Mouse (Mus musculus) thymus, postnatal 10 days (tissue): Measurements from ENCODE around the gene Zfp280b.
"Not testable (repeated sequence)": the region's sequence is repeated elsewhere in the genome, so short reads cannot be mapped to it uniquely, and the experiment has no call there.

Experiments
- DNase-seq, 2 experiments: peaks; one replicate each; pipeline ENCODE4 v3.0.0; 2021; ENCODE audit warnings: low spot score in 2 of 2

The Zfp280b gene

DNA sequence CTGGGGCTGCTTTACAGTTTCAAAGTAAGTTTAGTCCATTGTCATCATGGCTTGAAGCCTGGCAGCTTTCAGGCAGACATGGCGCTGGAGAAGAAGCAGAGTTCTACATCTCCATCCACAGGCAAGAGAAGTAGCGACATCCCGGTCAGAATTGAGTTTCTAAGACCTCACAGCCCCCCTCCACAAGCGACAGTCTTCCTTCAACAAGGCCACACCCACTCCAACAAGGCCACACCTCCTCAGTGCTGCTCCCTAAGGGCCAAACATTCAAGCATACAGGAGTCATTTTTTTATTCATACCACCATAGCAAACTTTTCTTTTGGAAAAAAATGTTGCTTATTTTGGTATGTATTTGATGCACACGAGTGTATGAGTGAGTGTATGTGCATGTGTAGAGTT, 2.0 kb upstream of the Zfp280b start:
- no peak for DNase-seq

DNA sequence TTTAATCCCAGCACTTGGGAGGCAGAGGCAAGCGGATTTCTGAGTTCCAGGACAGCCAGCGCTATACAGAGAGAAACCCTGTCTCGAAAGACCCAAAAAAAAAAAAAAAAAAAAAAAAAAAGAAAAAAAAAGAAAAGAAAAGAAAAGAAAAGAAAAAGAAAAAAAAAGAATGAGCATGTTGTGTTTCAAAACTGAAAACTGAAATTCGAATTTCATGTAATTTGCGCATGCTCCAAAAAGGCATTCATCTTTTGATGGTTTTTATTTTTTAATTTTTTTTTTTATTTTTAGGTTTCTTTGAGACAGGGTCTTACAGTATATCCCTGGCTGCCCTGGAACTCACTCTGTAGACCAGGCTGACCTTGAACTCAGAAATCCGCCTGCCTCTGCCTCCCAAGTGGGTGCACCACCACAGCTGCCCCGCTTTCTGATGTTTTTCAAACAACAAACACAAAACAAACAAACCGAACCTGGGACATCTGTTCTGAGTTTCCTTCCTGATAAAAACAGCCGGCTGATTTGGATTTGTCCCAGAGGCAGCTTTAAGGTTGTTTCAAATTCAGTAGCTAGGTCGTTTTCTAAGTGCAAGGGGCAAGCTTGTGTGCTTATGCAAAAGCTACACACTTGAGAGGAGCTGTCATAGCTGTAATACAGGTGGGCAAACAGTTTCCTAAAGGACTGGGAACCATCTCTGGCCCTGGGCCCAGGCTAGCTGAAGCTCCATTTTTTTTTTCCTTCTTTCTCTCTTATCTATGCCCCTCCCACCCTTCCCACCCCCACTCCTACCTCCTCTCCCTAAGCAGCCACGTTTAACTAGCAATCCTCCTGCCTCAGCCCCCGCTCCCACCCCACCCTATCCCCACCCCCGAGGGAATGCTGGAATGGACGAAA, 694 bp upstream of the Zfp280b start:
- no peak for DNase-seq

DNA sequence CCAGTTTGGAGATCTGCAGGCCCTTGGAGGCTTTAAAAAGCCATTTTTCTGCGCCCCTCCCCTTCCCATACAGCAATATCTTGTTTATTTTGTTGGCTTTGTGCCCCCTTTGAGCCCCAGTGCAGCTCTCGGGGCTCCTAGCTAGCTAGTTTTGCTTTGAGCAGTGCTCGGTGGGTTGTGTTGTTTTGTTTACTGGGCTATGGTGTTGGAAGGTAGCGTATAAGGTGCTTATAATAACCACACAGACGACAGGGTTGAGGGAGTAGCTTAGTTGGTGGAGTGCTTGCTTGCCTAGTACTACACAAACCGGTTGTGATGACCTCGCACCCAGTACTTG, 637 bp downstream of the Zfp280b start:
- DNase-seq, result no peak

DNA sequence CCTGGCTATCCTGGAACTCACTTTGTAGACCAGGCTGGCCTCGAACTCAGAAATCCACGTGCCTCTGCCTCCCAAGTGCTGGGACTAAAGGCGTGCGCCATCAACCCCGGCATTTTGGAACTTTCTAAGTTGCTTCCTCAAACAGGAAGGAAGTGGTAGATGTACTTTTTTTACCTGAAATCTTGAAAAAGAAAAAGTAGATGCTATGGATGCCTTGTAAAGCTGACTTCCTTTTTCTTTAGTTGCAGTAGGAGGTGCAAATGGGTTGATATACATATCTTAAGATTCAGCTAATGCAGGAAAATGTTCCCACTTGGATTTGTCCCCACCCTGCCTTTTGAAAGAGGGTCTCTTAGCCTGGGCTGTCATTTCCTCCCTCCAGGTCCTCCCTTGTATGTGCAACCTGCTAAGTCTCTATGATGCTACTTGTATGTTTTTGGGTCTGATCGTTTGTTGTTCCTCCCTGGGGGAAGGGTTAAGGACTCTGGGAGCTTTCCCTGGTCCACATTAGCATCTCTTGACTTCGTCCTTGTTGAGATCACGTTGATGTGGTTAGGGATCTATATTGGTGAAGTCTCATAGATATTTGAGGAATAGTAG, 1.7 kb downstream of the Zfp280b start:
- no peak for DNase-seq

DNA sequence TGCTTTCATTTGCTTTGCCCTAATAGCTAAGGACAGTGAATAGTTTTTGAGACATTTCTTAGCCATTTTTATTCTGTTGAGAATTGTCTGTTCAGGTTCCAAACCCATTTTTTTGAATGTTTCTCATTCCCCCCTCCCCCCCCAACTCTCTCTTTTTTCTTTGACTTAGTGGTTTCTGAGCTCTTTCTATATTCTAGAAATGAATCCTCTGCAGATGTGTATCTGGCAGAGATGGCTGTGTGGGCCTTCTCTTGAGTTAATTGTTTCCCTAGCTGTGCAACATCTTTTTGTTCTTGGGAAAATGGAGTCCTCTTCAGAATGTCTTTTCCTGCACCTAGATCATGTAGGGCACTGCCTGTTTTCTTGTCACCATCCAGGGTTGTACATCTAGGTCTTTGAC, 2.8 kb downstream of the Zfp280b start:
- DNase-seq, result no peak

DNA sequence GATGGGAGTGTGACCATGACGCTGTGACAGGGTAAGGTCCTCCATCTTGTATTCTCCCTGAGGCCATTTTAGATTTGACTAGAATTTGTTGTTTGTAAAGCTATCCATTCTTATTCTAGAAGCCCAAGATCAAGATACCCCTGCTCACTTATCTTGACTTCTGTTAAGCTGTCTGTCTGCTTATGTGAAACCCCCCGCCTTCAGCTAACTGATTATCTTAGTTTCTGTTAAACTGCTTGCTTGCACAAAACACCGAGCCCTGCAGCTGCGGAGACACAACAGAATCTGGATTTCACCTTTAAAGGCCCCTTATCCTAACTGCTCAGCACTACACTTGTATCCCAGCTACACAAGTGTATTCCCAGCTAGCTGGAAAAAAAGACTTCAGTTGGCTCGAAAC, 4.5 kb downstream of the Zfp280b start:
- no peak for DNase-seq

DNA sequence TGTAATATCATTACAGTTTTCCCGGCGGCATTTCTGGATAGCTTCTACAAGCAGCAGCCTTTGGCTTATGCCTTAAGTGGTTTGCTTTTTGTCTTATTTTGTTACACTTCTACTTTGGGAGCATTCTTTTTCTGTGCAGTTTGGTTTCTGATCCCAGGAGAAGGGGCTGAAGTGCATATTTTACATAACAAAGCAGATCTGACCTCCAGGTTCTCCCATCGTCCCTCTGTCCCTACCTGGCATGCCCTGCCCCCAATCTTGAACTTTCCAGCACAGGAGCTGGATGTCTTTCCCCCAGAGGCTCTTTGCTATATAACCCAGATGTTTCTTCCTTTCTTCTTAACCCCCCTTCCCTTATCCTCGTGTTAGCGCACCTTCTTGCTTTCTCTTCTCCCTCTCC, 12.9 kb downstream of the Zfp280b start:
- DNase-seq, result no peak

DNA sequence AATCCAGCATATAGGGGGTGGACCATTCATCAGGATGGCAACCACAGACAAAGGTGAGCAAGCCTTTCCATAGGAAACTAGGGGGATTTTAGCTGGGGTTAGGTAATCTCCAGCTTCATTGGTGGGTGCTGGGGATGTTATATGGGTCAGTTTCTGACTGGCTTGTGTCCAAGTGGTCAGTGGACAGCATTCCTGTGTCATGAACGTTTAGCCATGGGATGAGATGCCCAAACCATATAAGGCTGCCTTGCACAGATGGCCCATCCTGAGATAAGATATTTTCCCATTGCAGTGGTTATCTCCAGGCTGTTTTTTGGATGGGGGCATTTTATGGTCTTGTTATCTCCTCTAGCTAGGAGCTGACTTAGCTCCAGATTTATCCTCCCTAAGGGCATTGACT, 14.3 kb downstream of the Zfp280b start:
- DNase-seq, result no peak

DNA sequence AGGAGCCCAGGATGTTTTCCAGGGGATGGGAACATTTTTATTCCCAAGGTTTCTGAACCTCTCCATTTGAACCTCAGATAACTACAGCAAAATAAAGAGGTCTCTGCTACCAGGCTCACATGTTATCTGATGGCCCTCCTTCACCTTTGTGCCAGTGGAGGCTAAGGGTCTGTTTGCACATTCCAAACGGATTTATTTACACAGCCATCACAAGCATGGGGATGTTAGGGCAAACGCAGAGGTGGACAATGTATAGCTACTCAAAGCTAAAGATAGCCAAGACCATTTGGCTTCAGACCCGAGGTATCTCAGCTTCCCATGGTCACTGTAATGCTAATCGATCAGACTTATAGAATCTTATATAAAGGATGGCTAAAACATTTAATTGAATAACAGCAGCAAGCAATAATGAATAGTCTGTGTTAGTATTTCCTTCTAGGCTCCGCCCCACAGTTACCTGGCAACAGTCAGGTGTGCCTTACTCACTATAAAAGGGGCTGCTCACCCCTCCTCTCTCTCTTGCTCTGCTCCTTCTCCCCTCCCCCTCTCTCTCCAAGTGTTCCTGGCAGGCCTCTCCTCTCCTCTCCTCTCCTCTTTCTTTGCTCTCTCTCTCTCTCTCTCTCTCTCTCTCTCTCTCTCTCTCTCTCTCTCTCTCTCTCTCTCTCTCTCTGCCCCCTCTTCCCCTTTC, 14.9 kb downstream of the Zfp280b start:
- no peak for DNase-seq

DNA sequence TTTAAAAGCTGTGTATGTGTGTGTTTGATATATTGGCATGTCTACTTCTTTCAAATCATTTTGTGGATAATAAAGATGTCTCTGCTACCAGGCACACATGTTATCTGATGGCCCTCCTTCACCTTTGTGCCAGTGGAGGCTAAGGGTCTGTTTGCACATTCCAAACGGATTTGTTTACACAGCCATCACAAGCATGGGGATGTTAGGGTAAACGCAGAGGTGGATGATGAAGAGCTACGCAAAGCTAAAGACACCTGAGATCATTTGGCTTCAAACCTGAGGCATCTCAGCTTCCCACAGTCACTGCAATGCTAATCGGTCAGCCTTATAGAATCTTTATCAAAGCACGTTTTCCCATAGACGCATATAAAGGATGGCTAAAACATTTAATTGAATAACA, 16.5 kb downstream of the Zfp280b start:
- DNase-seq, result no peak

DNA sequence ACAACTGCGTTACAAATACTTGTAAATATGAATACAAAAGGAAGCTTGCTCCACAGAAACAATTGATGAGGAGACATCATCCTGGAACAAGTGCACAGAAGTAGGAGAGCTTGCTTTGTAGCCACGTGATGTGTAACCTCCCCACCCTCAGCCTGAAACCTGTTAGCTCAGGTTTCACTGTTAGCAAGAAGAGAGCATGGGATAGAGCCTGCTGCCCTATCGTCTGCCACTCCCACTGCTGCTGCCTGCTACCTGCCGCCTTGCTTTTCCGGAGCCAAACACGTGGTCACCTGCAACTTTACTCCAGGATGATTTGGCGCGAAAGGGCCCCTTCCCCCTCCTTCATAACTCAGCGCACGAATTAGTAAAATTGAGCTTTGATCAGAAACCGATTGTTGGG, 19.4 kb downstream of the Zfp280b start:
- DNase-seq, result no peak

DNA sequence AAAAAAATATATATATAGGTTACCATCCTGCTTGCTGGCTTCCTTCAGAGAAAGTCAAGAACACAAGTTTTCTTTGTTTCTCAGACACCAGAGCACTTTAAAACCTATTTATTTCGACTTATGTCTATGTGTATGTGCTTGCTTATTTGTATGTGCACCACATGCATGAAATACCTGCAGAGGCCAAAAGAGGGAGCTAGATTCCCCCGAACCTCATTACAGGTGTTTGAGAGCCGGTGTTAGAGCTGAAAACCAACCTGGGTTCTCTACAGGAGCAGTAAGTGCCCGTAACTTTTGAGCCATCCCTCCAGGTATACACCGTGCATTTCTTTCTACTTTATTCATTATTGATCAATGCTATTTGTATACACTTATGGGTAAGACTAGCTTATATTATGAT, 30.0 kb downstream of the Zfp280b start:
- DNase-seq, result no peak

DNA sequence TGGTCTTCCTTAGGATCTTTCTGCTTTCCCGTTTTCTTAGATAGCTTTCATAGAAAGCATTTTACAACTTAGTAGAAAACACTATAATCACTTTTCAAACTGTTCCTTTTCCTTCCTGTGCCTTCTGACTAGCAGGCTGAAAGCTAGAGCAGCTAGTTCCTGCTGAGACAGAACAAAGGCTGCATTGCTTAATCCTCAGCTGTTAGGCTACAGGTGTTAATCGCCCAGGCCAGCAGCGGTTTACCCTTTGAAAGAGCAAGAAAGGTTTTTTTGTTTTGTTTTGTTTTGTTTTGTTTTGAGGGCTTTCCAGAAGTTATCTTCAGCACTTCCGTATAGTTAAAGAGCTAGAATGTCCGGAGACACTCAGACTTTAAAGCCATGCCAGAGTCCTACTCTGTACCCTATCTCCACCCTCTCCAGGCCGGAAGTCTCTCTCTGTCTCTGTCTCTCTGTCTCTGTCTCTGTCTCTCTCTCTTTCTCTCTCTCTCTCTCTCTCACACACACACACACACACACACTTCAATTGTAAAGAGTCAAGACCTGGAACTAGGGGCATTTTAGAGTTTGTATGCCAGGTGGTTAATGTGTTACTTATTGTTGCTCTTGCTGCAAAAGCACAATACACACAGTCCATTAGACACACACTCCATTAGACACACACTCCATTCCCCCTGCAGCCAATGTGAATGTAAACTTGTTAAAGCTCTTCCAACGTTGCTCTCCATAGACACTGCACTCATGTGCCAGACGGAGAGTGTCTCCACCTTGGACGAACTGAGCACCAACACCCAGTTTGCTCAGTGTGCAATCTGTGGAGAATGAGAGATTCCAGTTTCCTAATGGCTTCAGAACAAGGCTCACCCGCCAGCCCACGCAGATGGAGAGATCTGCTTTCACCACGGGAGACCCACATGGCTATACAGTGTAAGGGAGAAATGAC, 35.5 kb downstream of the Zfp280b start:
- no peak for DNase-seq

DNA sequence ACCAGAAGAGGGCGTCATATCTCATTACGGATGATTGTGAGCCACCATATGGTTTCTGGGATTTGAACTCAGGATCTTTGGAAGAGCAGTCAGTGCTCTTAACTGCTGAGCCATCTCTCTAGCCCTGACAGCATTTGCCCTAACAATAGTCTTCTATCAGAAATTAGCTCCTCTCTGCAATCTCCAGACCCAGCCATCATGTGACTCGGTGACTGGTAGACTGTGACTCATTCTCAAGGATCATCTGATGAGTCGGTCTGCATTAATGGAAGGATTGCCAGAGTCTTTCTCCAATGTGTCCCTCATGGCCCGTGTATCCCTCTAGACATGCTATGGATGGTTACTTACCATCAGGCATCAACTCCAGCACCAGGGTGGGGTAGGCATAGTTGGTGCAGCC, 39.6 kb downstream of the Zfp280b start:
- DNase-seq, result not testable (repeated sequence)

DNA sequence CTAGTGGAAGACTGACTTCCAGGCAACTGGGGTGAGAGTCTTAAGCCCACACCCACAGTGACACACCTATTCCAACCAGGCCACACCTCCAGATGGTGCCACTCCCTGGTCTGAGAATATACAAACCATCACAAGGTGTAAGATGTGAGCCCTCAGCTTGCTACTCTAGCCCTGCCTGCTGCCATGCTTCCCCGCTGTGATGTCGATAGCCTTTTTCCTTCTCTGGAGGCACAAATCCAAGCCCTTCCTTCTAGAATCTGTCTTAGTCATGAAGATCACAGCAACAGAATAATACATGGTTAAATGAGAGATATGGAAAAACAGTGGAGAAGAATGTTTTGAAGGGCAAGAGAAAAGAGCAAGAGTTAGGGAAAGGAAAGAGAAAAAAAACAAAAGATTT, 44.6 kb downstream of the Zfp280b start:
- not testable (repeated sequence) for DNase-seq
